Mouse (Mus musculus) heart, postnatal 0 days (tissue): ENCODE data around the gene Slfn5.

Experiments
- CTCF ChIP-seq: IDR thresholded peaks from 2 replicates; pipeline ENCODE4 v1.5.1; 2016; ENCODE audit warnings: antibody characterized with exemption, control low read depth, low read depth
- EP300 ChIP-seq: IDR thresholded peaks from 2 replicates; pipeline ENCODE4 v1.6.1; 2016; ENCODE audit warnings: antibody characterized with exemption, low read depth

DNA sequence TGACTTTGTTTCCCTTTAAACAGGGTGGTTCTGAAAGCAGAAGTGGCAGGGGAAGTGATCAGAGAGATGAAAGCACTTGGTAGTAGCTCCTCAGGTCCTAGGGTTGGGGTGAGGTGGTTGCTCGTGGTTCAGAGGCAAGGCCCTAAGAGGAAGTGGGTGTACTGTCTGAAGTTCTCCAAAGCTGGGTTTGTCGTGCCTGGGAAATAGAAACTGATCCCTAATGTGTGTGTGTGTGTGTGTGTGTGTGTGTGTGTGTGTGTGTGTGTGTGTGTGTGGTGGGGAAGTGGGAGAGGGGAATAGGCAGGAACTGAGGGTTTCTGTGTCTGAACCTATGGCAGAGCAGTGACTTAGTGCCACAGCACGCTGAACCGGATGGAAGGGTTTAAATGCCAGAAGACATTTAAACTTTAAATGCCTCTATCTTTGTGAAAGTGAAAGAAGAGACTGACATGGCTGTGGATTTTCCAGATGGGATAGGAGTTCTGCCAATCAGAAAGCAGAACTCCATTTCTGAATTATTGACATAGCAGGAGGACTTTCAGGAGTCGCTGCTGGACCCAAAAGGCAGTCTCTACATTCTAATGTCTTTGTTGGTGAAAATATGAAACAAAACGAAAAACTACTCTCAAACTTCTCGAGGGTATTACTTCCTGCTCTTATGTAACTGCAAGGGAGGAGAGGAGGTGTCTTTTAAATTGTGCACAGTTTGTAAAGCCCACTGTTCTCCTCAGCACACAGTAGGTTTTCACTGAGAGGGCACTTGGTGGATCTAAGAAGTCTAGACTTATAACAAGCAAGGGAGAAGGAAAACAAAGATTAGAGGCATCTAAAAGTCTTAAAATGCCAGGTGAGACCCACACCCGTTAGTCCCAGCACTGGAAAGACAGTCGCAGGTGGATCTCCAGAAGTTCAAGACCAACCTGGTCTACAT, 1.7 kb downstream of the Slfn5 start:
- TF ChIP-seq CTCF (no peak), EP300 (no peak)
